Mouse (Mus musculus) limb, embryonic 15.5 days (tissue): ENCODE measurements around the gene Gjc2. TPM values are rescaled to one million over a fixed set of nuclear protein-coding genes. Genes with fewer than 3 reads are reported as not detected.
A peak's percentile ranks its signal among the peaks of the same experiment; 100 is the strongest.
"Not testable (repeated sequence)": the region's sequence is repeated elsewhere in the genome, so short reads cannot be mapped to it uniquely, and the experiment has no call there.

Experiments used
- ATAC-seq: fragments of 200-750 bp; cut with Nextera tagmentation; 2 replicates; pipeline ENCODE4 v1.8.0; 2017; ENCODE audit warnings: low read depth, moderate TSS enrichment; ENCODE audit not compliant: insufficient number of reproducible peaks, low FRiP score, low TSS enrichment
- H3K27ac ChIP-seq: fragments of 300-500 bp; sonication (generic); 2 replicates; pipeline ENCODE4 v1.5.1; 2015; ENCODE audit warnings: moderate library complexity, mild to moderate bottlenecking, inconsistent platforms
- H3K27me3 ChIP-seq: fragments of 300-500 bp; sonication (generic); 2 replicates; pipeline ENCODE4 v1.6.1; 2015; ENCODE audit warnings: inconsistent platforms
- H3K36me3 ChIP-seq: fragments of 300-500 bp; sonication (generic); 2 replicates; pipeline ENCODE4 v1.6.1; 2015; ENCODE audit warnings: inconsistent platforms
- H3K4me1 ChIP-seq: fragments of 300-500 bp; sonication (generic); 2 replicates; pipeline ENCODE4 v1.6.1; 2015; ENCODE audit warnings: inconsistent platforms
- H3K4me2 ChIP-seq: fragments of 300-500 bp; sonication (generic); 2 replicates; pipeline ENCODE4 v1.6.1; 2015; ENCODE audit warnings: mild to moderate bottlenecking, inconsistent platforms
- H3K4me3 ChIP-seq: fragments of 300-500 bp; sonication (generic); 2 replicates; pipeline ENCODE4 v1.5.1; 2015; ENCODE audit warnings: mild to moderate bottlenecking, inconsistent platforms
- H3K9ac ChIP-seq: fragments of 300-500 bp; sonication (generic); 2 replicates; pipeline ENCODE4 v1.6.1; 2015; ENCODE audit warnings: inconsistent platforms
- H3K9me3 ChIP-seq: fragments of 300-500 bp; sonication (generic); 2 replicates; pipeline ENCODE4 v1.6.1; 2016; ENCODE audit warnings: inconsistent platforms
- WGBS: fragments of 180-500 bp; shearing (Covaris S2); methylation state at CpG from one replicate; pipeline ENCODE4 v1.1.7; 2015; 5-methylcytosine and 5-hydroxymethylcytosine counted together
- polyA plus RNA-seq: library from polyadenylated mRNA; unstranded; fragments of >200 nt; fragmentation: Nextera tagmentation; extraction: Ambion mirVana; gene quantifications from 2 replicates; pipeline ENCODE4 v1.2.1, GENCODE M21; 2015

Gene Gjc2
- polyA plus RNA-seq, 1 experiment from 2014 or later: 0.32 TPM

DNA sequence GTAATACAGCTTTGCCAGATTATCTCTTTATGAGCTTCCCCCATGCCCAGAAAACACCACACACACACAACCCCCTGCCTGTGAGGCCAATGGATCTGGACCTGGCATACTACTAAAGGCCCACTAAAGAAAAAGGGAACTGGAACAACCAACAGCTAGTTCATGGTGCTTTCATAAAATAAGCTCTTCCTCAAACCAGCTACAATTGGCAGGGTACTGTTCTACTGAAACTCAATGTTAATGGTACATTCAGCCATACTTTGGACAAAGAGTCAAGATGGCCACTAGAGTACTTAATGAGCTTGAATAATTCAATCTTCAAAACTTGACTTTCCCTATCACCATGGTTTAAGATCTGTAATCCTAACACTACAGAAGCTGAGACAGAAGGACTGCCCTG, 38.6 kb upstream of the Gjc2 start:
- peaks cover 33% of the 10 kb centered on the region; the same call in 1 of the 2 replicates for H3K36me3 ChIP-seq
- H3K4me2 ChIP-seq: no peak overlapping the region
- no peak overlapping the region for H3K9ac ChIP-seq
- ATAC-seq: no peak
- peaks cover 46% of the 10 kb centered on the region for H3K4me1 ChIP-seq
- no peaks in the 10 kb centered on the region for H3K27me3 ChIP-seq
- H3K9me3 ChIP-seq: no peaks in the 10 kb centered on the region
- H3K27ac ChIP-seq: no peak overlapping the region
- no peak overlapping the region for H3K4me3 ChIP-seq

DNA sequence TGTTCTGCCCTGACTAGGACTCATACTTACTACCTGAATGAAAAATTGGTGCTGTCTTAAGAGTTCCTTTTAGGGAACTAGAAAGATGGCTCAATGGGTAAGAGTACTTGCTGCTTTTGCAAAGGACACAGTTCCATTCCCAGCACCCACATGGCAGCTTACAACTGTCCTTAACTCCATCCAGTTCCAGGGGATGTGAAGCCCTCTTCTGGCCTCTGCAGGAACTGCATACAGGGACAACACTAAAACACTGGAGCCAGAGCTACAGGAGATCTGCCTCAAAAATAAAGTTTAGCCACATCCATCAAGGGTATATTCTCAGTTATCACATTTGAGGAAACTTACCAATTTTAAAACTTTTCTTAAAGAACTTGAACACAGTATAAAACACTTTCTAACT, 36.1 kb upstream of the Gjc2 start:
- no peak for ATAC-seq

DNA sequence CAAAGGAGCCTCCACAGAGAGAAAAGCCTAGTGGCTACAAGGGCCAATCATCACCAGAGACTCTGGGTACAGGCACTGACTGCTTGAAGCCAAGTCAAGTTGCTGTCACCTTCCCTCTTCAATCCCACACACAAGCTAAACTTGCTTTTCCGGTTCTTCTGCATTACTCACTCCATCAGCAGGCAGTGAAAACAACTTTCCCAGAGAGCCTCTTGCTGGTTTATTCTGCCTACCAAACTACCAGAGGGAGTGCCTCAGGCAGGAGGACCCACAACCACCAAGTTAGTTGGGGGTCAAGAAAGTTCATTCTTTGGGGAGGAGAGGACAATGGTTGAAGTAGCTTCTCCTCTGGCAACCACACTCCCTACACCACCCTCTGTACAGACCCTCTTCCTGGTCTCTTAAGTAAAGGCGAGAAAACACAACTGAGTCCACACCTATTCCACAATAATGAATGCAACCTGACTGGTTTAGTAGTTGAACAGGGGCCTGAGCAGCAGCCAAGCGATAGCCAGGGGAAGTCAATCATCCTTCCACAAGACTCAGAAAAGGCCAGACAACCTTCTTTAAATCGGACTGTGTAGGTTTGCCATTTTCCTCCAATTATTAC, 35.5 kb upstream of the Gjc2 start:
- H3K27ac ChIP-seq: peak overlapping the region; percentile 17

More for the DNA sequence above, 36.1 kb upstream of the Gjc2 start:
- H3K9me3 ChIP-seq: no peaks in the 10 kb centered on the region
- no peak overlapping the region for H3K9ac ChIP-seq
- H3K27ac ChIP-seq: 0 out of 2 replicates have a peak overlapping the region, but pooled peaks have one; percentile 17
- no peak overlapping the region for H3K4me2 ChIP-seq
- peaks cover 29% of the 10 kb centered on the region for H3K4me1 ChIP-seq
- no peaks in the 10 kb centered on the region for H3K27me3 ChIP-seq
- H3K36me3 ChIP-seq: peaks cover 44% of the 10 kb centered on the region
- H3K4me3 ChIP-seq: no peak overlapping the region

DNA sequence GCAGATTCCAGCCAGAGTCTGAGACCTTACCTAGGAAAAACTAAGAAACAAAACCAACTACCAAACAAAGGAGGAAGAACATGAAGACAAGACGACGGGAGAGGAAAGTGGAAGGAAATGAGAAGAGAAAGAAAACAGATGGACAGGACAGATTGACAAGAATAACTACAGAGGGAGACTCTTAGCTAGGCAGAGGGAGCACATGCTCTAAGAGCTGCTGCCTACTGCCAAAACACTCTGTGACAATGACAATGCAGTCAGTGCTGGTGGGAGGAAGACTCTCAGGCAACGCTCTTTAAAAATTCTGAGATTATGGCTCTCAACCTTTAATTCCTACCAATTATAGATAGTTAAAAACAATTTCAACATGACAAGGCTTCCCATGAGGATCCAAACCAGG, 33.9 kb upstream of the Gjc2 start:
- Histone ChIP-seq H3K4me2 (no peak overlapping the region), H3K36me3 (peaks cover 60% of the 10 kb centered on the region), H3K4me1 (peaks cover 20% of the 10 kb centered on the region), H3K27me3 (no peaks in the 10 kb centered on the region), H3K9ac (no peak overlapping the region), H3K9me3 (no peaks in the 10 kb centered on the region), H3K4me3 (no peak overlapping the region), H3K27ac (0 out of 2 replicates have a peak overlapping the region, but pooled peaks have one; percentile 4)
- WGBS: 82% methylated on average over 3 of the region's 3 CpGs
- no peak for ATAC-seq

More for the DNA sequence above, 35.5 kb upstream of the Gjc2 start:
- no peak overlapping the region for H3K9ac ChIP-seq
- H3K9me3 ChIP-seq: no peaks in the 10 kb centered on the region
- peaks cover 26% of the 10 kb centered on the region for H3K4me1 ChIP-seq
- no peak for ATAC-seq
- no peak overlapping the region for H3K4me2 ChIP-seq
- H3K36me3 ChIP-seq: peaks cover 46% of the 10 kb centered on the region
- H3K27me3 ChIP-seq: no peaks in the 10 kb centered on the region
- 79% methylated on average over 4 of the region's 4 CpGs for WGBS
- H3K4me3 ChIP-seq: no peak overlapping the region

- no peak overlapping the region for H3K9ac ChIP-seq
- no peaks in the 10 kb centered on the region for H3K27me3 ChIP-seq
- H3K27ac ChIP-seq: no peak overlapping the region
- no peak overlapping the region for H3K4me2 ChIP-seq
- 87% methylated on average over 12 of the region's 12 CpGs for WGBS
- H3K36me3 ChIP-seq: peaks cover 64% of the 10 kb centered on the region
- no peak overlapping the region for H3K4me3 ChIP-seq
- H3K9me3 ChIP-seq: no peaks in the 10 kb centered on the region
- peaks cover 28% of the 10 kb centered on the region for H3K4me1 ChIP-seq
- ATAC-seq: no peak
Measured at GRCm38 (mm10) chr11:59212892-59213494, 30.0 kb upstream of the Gjc2 start.

- H3K36me3 ChIP-seq: peaks cover 59% of the 10 kb centered on the region
- H3K4me2 ChIP-seq, ATAC-seq, H3K9me3 ChIP-seq, H3K27me3 ChIP-seq, H3K27ac ChIP-seq, H3K9ac ChIP-seq, H3K4me3 ChIP-seq: not testable (repeated sequence)
- peaks cover 27% of the 10 kb centered on the region for H3K4me1 ChIP-seq
- WGBS: 73% methylated on average over 12 of the region's 12 CpGs
Measured at GRCm38 (mm10) chr11:59212320-59212719, 29.3 kb upstream of the Gjc2 start.

DNA sequence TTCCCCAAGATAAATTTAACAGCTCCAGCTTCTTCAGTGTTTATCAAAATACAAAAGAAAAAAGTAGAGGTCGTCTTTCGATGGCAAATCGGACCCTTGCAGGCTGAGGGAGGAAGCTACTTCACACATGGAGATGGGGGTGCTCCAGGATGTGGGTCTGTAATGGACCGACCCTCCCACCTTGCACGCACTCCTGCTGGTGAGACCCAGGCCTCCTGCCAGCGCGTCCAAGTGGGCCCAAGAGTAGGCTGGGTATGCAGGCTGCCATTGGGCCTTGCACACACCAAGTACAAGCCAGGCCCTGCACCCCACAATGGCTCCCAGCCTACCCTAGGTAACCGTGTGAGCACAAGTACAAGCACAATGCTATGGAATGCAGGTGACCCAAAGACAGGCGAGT, 28.5 kb upstream of the Gjc2 start:
- H3K36me3 ChIP-seq: peaks cover 59% of the 10 kb centered on the region
- not testable (repeated sequence) for H3K9ac ChIP-seq, ATAC-seq, H3K9me3 ChIP-seq, H3K4me2 ChIP-seq, H3K27me3 ChIP-seq, H3K4me3 ChIP-seq, H3K27ac ChIP-seq
- WGBS: 89% methylated on average over 9 of the region's 9 CpGs
- H3K4me1 ChIP-seq: peaks cover 27% of the 10 kb centered on the region

DNA sequence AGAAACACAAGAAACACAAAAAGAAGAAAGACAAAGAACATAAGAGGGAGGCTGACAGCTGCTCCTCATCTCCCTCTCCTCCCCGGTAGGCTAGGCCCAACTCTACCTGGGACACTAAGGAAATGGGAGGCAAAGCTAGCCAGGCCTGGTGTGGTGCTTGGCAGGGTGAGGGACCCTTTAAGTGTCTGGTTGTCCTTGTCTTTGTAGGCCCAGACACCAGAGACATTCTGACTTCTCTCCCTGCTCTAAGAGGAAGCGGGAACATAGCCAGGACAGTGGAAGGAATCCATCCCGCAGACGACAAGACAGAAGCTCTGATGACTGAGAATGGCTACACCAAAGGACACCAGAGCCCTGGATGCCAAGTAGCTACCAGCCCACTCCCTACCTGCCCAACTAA, 27.0 kb upstream of the Gjc2 start:
- Histone ChIP-seq H3K27ac (no peak overlapping the region), H3K9me3 (no peaks in the 10 kb centered on the region), H3K36me3 (peaks cover 67% of the 10 kb centered on the region), H3K27me3 (no peaks in the 10 kb centered on the region), H3K4me2 (no peak overlapping the region), H3K4me1 (peaks cover 27% of the 10 kb centered on the region), H3K9ac (no peak overlapping the region), H3K4me3 (no peak overlapping the region)
- ATAC-seq: no peak
- 89% methylated on average over 4 of the region's 4 CpGs for WGBS

DNA sequence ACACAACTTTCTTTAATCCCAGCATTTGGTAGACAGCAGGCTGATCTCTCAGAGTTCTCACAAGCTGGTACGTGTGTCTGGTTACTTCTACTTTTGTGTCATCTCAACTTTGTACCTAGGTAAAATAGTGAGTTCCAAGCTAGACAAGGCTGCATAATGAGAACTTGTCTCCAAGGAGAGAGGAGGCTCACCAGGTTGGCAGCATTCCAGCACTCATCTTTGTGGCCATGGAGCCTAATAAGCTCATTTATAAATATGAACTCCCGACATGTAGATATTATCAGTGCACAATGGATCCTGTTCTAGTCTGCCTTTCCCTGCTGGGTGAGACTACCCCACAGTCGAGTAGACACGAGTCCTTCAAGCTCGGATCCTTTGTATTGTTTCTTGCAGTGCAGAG, 26.6 kb upstream of the Gjc2 start:
- 0 out of 2 replicates have a peak overlapping the region, but pooled peaks have one; percentile 78 for H3K4me3 ChIP-seq
- 72% methylated on average over 5 of the region's 5 CpGs for WGBS
- peaks cover 70% of the 10 kb centered on the region for H3K36me3 ChIP-seq
- peak overlapping the region; percentile 76; the same call in 1 of the 2 replicates for H3K4me2 ChIP-seq
- H3K9me3 ChIP-seq: no peaks in the 10 kb centered on the region
- H3K27me3 ChIP-seq: no peaks in the 10 kb centered on the region
- no peak overlapping the region for H3K9ac ChIP-seq
- H3K4me1 ChIP-seq: peaks cover 27% of the 10 kb centered on the region
- no peak for ATAC-seq
- no peak overlapping the region for H3K27ac ChIP-seq

DNA sequence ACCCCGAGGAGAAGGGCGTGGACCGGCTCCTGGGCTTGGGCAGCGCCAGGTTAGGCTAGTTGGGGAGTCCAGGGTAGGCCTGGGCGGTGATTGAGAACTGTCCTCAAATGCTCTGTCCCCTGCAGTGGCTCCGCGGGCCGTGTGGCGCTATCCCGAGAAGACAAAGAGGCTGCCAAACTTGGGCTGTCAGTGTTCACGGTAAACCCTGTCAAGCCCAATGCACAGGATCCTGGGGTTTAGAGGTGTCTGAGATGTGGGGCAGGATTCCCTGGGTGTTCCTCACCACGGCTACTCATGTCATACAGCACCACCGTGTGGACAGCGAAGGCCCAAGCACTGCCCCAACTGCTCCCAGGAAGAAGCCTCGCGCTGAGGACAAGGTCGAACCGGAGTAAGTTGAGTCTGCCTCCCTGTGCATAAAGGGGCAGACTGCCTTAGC, 26.0 kb upstream of the Gjc2 start:
- no peaks in the 10 kb centered on the region for H3K9me3 ChIP-seq
- H3K9ac ChIP-seq: peak overlapping the region; percentile 75
- no peaks in the 10 kb centered on the region for H3K27me3 ChIP-seq
- 8% methylated on average over 18 of the region's 18 CpGs for WGBS
- H3K4me1 ChIP-seq: peaks cover 27% of the 10 kb centered on the region
- H3K27ac ChIP-seq: peak overlapping the region; percentile 93
- ATAC-seq: peak; percentile 33; the same call in 1 of the 2 replicates
- H3K4me3 ChIP-seq: peak overlapping the region; percentile 78
- peaks cover 70% of the 10 kb centered on the region for H3K36me3 ChIP-seq
- H3K4me2 ChIP-seq: peak overlapping the region; percentile 76

DNA sequence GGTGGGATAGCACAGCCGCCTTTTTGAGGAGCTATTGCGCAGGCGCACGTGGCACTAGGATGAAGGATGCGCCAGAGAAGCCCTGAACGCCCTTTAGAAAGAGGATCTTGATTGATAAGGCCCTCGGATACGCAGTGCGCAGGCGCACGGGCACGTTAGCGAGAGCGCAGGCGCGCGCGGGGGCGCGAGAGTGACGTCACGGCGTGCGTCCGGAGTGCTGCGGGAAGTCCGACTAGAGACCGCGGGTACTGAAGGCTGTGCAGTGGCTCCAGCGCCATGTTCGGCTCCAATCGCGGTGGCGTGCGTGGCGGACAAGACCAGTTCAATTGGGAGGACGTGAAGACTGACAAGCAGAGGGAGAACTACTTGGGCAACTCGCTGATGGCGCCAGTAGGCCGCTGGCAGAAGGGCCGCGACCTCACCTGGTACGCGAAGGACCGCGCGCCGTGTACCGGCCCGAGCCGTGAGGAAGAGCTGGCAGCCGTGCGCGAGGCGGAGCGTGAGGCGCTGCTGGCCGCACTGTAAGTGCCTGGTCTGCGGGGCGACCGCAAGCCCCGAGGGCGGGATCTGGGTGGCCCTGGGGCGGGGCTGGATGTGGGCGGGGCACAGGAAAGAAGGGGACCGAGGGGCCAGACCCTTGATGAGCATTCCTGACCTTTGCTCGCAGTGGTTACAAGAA, 25.3 kb upstream of the Gjc2 start, which contains the start of gene 2310033P09Rik:
Gene 2310033P09Rik, plus strand, starts transcription at position 169 of the 679 bp plus-strand sequence.
- no peaks in the 10 kb centered on the region for H3K9me3 ChIP-seq
- H3K9ac ChIP-seq: peak within 1 kb of the TSS; percentile 75
- H3K36me3 ChIP-seq: peaks cover 67% of the 10 kb centered on the region
- peak within 1 kb of the TSS; percentile 78 for H3K4me3 ChIP-seq
- H3K4me1 ChIP-seq: peaks cover 24% of the 10 kb centered on the region
- H3K4me2 ChIP-seq: peak within 1 kb of the TSS; percentile 76
- WGBS: under 1% methylated on average over 60 of the region's 67 CpGs
- H3K27ac ChIP-seq: peak within 1 kb of the TSS; percentile 93
- H3K27me3 ChIP-seq: no peaks in the 10 kb centered on the region
- peak; percentile 80 for ATAC-seq
